Mouse (Mus musculus) forebrain, embryonic 10.5 days (tissue): ENCODE measurements around the gene Tnni3k. TPM values are rescaled to one million over a fixed set of nuclear protein-coding genes. Genes with fewer than 3 reads are reported as not detected.

Experiments
- DNase-seq: peaks from one replicate; pipeline ENCODE4 v3.0.0-alpha.2; 2017; ENCODE audit warnings: low spot score; ENCODE audit errors: extremely low spot score
- H3K27ac ChIP-seq: fragments of 300-500 bp; sonication (generic); 2 replicates; pipeline ENCODE4 v1.5.1; 2016; ENCODE audit warnings: mild to moderate bottlenecking
- H3K27me3 ChIP-seq: fragments of 300-500 bp; sonication (generic); 2 replicates; pipeline ENCODE4 v1.6.1; 2016; ENCODE audit warnings: mild to moderate bottlenecking; ENCODE audit not compliant: poor library complexity, severe bottlenecking
- H3K36me3 ChIP-seq: fragments of 300-500 bp; sonication (generic); replicated peaks from 2 replicates; pipeline ENCODE4 v1.6.1; 2016; ENCODE audit warnings: mild to moderate bottlenecking, moderate library complexity
- H3K4me1 ChIP-seq: fragments of 300-500 bp; sonication (generic); 2 replicates; pipeline ENCODE4 v1.6.1; 2016
- H3K4me3 ChIP-seq: fragments of 300-500 bp; sonication (generic); 2 replicates; pipeline ENCODE4 v1.5.1; 2016; ENCODE audit warnings: mild to moderate bottlenecking, moderate library complexity
- H3K9me3 ChIP-seq: fragments of 300-500 bp; sonication (generic); 2 replicates; pipeline ENCODE4 v1.6.1; 2016; ENCODE audit warnings: mild to moderate bottlenecking, moderate library complexity
- WGBS: fragments of 180-500 bp; shearing (Covaris S2); methylation state at CpG from one replicate; pipeline ENCODE4 v1.1.7; 2016; 5-methylcytosine and 5-hydroxymethylcytosine counted together
- polyA plus RNA-seq: library from polyadenylated mRNA; unstranded; fragments of >200 nt; fragmentation: Nextera tagmentation; extraction: Ambion mirVana; gene quantifications from 2 replicates; pipeline ENCODE4 v1.2.1, GENCODE M21; 2016

Tnni3k gene
- polyA plus RNA-seq, 1 experiment from 2014 or later: not detected

DNA sequence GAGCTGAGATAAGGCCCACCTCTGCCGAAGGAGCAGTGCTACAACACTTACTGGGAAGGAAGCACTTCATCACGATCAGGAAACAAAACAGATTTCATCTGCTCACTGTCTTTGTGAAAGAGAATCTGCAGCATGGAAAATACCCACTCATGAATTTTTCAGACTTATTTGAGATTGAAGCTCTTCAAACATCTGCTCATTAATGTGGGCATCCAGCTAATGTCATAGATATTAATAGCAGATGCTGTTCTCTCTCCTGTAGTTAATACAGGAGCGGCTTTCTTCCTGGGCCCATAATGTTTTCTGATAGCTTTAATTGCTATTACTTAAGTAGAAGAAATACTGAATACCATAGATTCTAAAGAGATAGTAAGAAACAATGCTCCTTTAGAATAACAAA is 239.0 kb downstream of the Tnni3k start:
- 87% methylated on average over 3 of the region's 3 CpGs for whole genome bisulfite sequencing
- Histone ChIP-seq H3K4me1 (peaks cover 43% of the 10 kb centered on the region), H3K9me3 (no peaks in the 10 kb centered on the region), H3K27me3 (peaks cover 9% of the 10 kb centered on the region; the same call in 1 of the 2 replicates), H3K36me3 (no peaks in the 10 kb centered on the region), H3K4me3 (no peak overlapping the region), H3K27ac (no peak overlapping the region)
- no peak for DNase-seq

DNA sequence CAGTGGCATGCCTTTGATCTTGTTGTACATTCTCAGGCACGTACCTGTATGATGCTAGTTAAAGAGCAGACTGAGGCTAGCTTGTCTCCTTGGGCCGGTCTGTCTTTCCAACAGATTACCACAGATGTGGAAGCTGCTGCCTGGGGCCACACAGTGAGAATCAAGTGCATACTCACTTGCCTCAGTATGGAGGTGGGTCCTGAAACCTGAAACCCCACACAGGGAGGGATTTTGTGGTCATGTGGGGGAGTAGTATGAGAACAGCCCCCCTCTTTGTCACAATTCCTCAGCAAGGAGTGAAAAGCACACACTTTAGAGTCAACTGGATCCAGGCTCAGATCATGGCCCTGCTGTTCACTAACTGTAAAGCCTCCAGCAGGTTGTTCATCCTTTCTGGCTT is 239.6 kb downstream of the Tnni3k start:
- Histone ChIP-seq H3K27me3 (peaks cover 9% of the 10 kb centered on the region; the same call in 1 of the 2 replicates), H3K9me3 (no peaks in the 10 kb centered on the region), H3K4me1 (peaks cover 48% of the 10 kb centered on the region), H3K27ac (no peak overlapping the region), H3K4me3 (no peak overlapping the region), H3K36me3 (no peaks in the 10 kb centered on the region)
- DNase-seq: no peak
- 56% methylated on average over 2 of the region's 2 CpGs for WGBS

DNA sequence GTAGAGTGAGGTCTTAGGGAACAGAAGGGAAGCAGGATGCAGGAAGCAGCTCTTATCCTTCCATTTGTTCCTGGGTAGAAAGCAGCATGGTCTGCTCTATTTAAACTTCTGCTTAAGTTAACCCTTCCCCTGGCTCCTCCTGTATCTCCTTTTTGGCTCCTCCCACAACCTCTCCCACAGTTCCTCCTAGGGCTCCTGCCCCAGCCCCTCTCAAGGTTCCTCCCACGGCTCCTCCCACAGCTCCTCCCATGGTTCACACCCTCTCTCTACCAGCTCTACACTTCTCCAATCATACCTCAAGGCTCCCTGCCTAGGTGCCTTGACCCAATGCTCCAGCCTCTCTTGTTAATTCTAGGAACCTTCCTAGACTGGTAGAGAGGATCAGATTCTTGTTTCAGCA is 242.3 kb downstream of the Tnni3k start:
- no peaks in the 10 kb centered on the region for H3K36me3 ChIP-seq
- peaks cover 9% of the 10 kb centered on the region; the same call in 1 of the 2 replicates for H3K27me3 ChIP-seq
- 56% methylated on average over 1 of the region's 1 CpGs for WGBS
- no peak for DNase-seq
- H3K27ac ChIP-seq: no peak overlapping the region
- H3K4me3 ChIP-seq: no peak overlapping the region
- no peaks in the 10 kb centered on the region for H3K9me3 ChIP-seq
- peaks cover 42% of the 10 kb centered on the region for H3K4me1 ChIP-seq

DNA sequence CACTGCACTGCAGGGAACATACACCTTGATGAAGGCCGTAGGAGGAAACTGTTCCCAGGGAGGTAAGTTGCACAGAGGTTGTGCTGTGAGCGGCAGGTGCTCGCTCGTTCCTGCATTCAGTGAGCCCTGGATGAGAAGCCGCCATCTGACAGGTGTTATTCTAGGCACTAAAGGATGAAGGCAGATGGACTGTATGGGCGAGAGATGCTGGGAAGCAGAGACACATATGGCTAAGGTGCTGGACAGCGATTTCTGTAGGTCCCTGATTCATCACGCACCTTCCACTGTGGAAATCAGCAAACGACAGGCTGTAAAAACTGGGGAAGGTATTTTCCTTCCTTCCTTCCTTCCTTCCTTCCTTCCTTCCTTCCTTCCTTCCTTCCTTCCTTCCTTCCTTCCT is 243.4 kb downstream of the Tnni3k start:
- Histone ChIP-seq H3K27ac (no peak overlapping the region), H3K27me3 (peaks cover 9% of the 10 kb centered on the region; the same call in 1 of the 2 replicates), H3K9me3 (no peaks in the 10 kb centered on the region), H3K4me1 (peaks cover 33% of the 10 kb centered on the region), H3K4me3 (no peak overlapping the region), H3K36me3 (no peaks in the 10 kb centered on the region)
- no peak for DNase-seq
- WGBS: 83% methylated on average over 9 of the region's 9 CpGs

DNA sequence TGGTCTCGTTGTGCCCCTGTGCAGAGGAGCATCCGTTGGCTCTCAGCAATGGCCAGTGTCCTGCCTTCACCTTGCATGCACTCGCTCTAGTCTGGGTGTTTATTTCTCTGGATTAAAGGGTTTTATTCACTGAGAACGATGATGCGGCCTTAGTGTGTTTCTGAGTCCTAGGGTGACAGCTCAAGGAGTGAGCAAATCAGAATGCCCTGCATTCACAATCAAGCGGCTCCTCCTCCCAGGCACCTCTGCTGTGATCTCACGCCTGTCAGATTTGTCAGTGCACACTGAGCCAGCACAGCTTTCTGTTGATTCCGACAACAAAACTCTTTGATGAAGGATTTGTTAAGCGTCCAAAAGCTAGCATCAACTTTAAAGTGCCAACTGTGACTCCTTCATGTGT is 243.9 kb downstream of the Tnni3k start:
- Histone ChIP-seq H3K27ac (no peak overlapping the region), H3K9me3 (no peaks in the 10 kb centered on the region), H3K36me3 (no peaks in the 10 kb centered on the region), H3K4me1 (peaks cover 33% of the 10 kb centered on the region), H3K27me3 (peaks cover 9% of the 10 kb centered on the region; the same call in 1 of the 2 replicates), H3K4me3 (no peak overlapping the region)
- no peak for DNase-seq
- 58% methylated on average over 9 of the region's 9 CpGs for WGBS

DNA sequence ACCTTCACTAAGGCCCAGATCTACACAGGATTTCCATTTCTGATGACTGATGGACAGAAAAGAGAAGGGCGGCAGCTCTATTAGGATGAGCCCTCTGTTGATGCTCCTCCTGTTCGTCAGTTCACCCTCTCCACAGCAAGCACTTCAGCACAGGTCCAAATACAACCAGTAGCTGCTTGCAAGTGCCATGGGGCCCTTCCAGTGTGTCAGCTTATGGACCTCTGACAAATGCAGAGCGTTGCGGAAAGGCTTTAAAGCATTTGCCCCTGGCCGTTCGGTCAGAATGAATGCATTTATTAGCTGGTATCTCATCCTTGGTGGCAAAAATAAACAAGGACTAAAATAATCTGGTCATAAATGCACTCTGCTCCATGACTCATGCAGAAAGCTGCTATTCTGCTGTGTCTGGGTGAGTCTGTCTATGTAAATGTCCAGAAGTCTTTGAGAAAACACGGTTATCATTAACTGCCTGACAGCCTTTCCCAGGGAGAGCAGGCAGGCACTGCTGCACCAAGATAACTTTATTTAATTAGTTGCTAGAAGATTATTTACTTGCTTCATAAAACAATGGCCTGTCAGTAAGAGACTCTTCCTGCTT is 244.8 kb downstream of the Tnni3k start:
- peaks cover 27% of the 10 kb centered on the region for H3K4me1 ChIP-seq
- H3K27me3 ChIP-seq: peaks cover 5% of the 10 kb centered on the region; the same call in 1 of the 2 replicates
- 90% methylated on average over 7 of the region's 7 CpGs for WGBS
- no peak for DNase-seq
- no peaks in the 10 kb centered on the region for H3K36me3 ChIP-seq
- H3K4me3 ChIP-seq: no peak overlapping the region
- H3K27ac ChIP-seq: no peak overlapping the region
- no peaks in the 10 kb centered on the region for H3K9me3 ChIP-seq

DNA sequence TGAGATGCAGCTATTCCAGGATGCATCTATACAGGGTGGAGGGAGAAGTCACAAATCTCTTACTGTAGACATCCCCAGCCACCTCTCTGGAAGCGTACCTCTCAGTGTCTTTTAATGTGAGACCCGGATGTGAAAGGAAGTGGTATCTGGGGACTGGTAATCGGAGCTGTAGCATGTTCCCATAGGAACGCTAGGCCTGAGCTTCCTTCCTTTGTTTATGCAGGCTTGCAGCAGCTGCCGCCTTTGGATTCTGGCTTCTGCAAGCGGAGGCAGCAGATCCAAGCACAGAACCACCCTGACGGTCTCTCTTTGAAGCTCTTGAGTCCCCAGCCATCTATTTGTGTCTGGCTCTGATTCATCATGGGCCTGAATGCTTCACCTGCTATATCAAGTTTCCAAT is 248.6 kb downstream of the Tnni3k start:
- 56% methylated on average over 7 of the region's 7 CpGs for WGBS
- H3K27ac ChIP-seq: peak overlapping the region; percentile 53
- DNase-seq: no peak
- no peak overlapping the region for H3K4me3 ChIP-seq
- peaks cover 23% of the 10 kb centered on the region for H3K4me1 ChIP-seq
- H3K9me3 ChIP-seq: no peaks in the 10 kb centered on the region
- H3K36me3 ChIP-seq: no peaks in the 10 kb centered on the region
- no peaks in the 10 kb centered on the region for H3K27me3 ChIP-seq

DNA sequence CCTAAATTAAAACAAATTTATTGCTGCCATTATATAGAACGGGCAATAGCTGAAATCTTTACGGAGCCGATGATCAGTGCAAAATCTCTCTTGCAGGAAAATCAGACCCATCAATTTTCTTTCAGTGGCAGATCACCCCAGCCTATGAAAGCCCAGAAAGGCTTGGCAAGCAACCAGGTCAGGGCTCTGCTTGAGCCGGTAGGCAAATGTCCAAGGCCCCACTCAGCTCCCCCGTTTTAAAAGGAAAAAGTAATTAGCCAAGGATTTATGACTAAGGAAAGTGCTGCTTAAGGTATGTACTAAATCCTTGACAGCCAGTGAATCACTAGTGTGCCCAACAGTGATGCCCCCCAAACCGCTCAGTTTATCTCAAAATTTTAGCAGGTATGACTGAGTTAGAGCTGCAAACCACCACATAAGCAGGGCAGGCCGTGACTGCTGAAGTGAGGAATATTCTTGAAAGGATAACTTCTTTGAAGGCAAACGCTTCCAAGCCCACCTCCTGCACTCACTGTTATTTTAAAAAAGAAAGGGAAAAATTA is 254.2 kb downstream of the Tnni3k start:
- Histone ChIP-seq H3K27ac (no peak overlapping the region), H3K4me1 (no peaks in the 10 kb centered on the region), H3K4me3 (no peak overlapping the region), H3K27me3 (no peaks in the 10 kb centered on the region), H3K36me3 (no peaks in the 10 kb centered on the region), H3K9me3 (no peaks in the 10 kb centered on the region)
- WGBS: 90% methylated on average over 8 of the region's 8 CpGs
- no peak for DNase-seq

DNA sequence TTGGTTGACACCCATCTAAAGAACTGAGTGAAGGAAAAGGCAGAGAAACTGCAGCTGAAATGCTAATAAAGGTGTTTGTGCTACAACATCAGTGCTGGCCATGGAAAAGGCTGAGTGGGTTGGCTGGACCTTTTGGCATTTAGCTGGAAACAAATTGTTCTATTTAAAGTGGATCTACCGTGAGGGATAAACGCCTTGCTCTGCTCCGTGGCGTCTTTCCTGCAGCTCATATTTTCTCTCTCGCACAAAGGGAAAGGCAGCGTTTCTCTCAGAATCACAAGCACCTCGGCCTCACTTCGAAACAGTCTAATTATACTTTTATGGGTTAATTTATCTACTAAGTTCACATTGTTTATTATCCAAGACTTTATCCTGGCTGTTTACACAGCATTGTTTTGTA is 254.8 kb downstream of the Tnni3k start:
- Histone ChIP-seq H3K27me3 (no peaks in the 10 kb centered on the region), H3K27ac (no peak overlapping the region), H3K9me3 (no peaks in the 10 kb centered on the region), H3K36me3 (no peaks in the 10 kb centered on the region), H3K4me1 (no peaks in the 10 kb centered on the region), H3K4me3 (no peak overlapping the region)
- WGBS: 83% methylated on average over 8 of the region's 8 CpGs
- DNase-seq: no peak

DNA sequence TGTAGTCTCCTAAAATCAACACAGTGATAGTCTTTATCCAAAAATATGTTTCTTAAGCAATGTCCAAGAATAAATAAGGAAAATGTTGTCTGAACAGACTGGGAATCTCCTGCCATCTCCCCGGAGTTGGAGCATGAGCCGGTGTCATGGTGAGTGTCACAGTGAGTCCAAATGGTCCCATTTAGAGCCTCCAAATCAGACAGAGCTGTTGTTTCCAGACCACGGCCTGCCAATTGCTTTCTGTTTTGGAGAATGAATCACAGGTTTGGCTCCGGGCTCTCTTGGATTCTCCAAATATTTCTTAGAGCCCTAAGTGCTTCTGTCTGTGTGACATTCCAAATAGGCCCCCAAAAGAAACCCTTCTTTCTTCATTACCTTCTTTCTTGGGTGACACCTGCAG is 256.4 kb downstream of the Tnni3k start:
- Histone ChIP-seq H3K36me3 (no peaks in the 10 kb centered on the region), H3K4me1 (no peaks in the 10 kb centered on the region), H3K4me3 (no peak overlapping the region), H3K27me3 (no peaks in the 10 kb centered on the region), H3K9me3 (no peaks in the 10 kb centered on the region), H3K27ac (no peak overlapping the region)
- WGBS: 91% methylated on average over 4 of the region's 4 CpGs
- no peak for DNase-seq

DNA sequence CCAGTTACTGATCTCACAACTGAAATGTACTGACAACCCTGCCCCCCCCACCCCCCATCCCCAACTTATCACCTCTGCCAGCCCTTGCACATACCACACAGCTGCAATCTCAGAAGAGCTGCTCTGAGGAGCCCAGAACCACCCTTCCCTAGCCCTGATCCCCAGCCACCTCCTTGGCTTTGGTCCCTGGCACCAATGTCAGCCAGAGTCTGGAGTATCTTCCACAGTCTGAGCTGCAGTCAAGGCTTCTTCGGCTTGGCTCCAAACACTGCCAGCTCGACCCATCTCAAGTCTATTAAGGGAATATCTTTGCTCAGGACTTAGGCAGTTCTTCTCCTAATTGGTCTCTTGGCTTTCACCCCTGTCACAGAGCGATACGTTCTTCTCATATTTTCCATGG is 261.6 kb downstream of the Tnni3k start:
- WGBS: 89% methylated on average over 4 of the region's 4 CpGs
- Histone ChIP-seq H3K36me3 (no peaks in the 10 kb centered on the region), H3K9me3 (no peaks in the 10 kb centered on the region), H3K4me1 (no peaks in the 10 kb centered on the region), H3K27me3 (no peaks in the 10 kb centered on the region), H3K27ac (no peak overlapping the region), H3K4me3 (no peak overlapping the region)
- no peak for DNase-seq

DNA sequence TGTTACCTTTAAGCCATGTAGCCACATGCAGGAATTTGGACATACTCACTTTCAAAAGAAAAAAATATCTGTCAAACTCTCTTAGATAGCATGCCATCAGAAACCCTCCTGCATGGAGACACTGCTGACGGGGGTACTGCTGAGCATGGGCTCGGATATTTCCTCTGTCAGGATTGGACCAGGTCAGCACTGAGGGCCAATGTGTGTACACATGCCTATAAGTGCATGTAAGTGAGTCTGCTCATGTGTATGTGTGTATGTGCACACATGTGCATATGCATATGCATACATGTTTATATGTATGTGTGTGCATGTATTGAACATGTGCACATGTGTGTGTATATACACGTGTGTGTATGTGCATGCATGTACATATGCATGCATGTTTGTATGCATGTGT is 267.6 kb downstream of the Tnni3k start:
- H3K27ac ChIP-seq: no peak overlapping the region
- H3K4me3 ChIP-seq: no peak overlapping the region
- 87% methylated on average over 3 of the region's 3 CpGs for WGBS

DNA sequence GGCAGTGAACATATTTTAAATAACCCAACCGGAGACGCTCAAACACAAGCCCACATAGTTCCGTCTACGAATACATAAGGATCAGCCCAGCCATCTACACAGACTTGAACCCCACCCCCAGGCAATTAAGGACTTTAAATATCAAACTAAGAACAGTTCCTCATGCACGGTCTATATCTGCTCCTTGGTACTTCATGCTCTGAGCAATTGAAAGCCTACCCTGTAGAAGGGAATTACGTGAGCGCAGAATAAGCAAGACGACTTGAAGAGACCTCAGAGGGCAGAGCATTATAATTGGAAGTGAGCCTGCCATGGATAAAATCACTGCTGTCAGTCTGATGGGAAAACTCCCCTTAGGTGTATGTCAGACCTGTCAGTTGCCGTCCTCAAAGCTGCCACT is 268.9 kb downstream of the Tnni3k start:
- H3K9me3 ChIP-seq: no peaks in the 10 kb centered on the region

More for the DNA sequence above, 267.6 kb downstream of the Tnni3k start:
- Histone ChIP-seq H3K27me3 (no peaks in the 10 kb centered on the region), H3K36me3 (no peaks in the 10 kb centered on the region), H3K4me1 (no peaks in the 10 kb centered on the region), H3K9me3 (no peaks in the 10 kb centered on the region)
- no peak for DNase-seq

More for the DNA sequence above, 268.9 kb downstream of the Tnni3k start:
- no peak overlapping the region for H3K4me3 ChIP-seq
- 93% methylated on average over 9 of the region's 9 CpGs for WGBS
- H3K4me1 ChIP-seq: peaks cover 2% of the 10 kb centered on the region
- no peak overlapping the region for H3K27ac ChIP-seq
- H3K36me3 ChIP-seq: no peaks in the 10 kb centered on the region
- H3K27me3 ChIP-seq: no peaks in the 10 kb centered on the region
- DNase-seq: no peak
